Mouse (Mus musculus): ENCODE measurements at regions not wholly inside any gene's neighbourhood (a gene's known extent, or its start where the extent isn't known, plus 50 kb on each side); places are given as distances from the start of the nearest gene placed in this dataset.

DNA sequence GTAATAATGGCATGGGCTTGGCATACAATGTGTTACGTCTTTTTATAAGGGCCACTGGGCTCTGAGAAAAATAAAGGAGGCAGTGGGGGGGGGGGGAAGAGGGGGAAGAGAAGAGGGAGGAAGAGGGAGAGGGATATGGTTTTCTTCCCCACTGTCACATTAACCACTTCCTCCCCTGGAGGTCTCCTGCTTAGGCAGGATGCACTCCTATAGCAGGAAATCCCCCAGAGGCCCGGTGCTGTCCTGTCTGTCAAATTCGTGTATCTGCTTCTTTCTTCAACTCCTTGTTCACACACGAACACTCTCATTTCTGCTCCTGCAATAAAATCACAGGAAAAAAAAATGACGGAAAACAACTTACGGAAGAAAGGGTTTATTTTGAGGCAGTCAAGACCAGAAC, 171.8 kb downstream of the Actr3 start:
- no peak overlapping the region for H3K4me2 ChIP-seq

GRCm38 (mm10) chr1:125263068-125263467, 172.5 kb downstream of the Actr3 start:
- Histone ChIP-seq H3K4me3 (ENCODE audit: low read depth, low read length) (no peak overlapping the region), H3K27ac (ENCODE audit: low read depth) (no peak overlapping the region), H3K9me3 (ENCODE audit: low read depth, low read length) (no peaks in the 10 kb centered on the region), H3K4me2 (no peak overlapping the region), H3K9ac (no peak overlapping the region), H3K36me3 (ENCODE audit: insufficient read depth) (no peaks in the 10 kb centered on the region), H3K27me3 (ENCODE audit: insufficient read depth, low read length) (no peaks in the 10 kb centered on the region), H3K4me1 (ENCODE audit: insufficient read depth) (no peaks in the 10 kb centered on the region)
- DNase-seq (no peak), ATAC-seq (ENCODE audit: insufficient read depth) (no peak)
- 73% methylated on average over 6 of the region's 6 CpGs for WGBS
- TF ChIP-seq CTCF (IDR thresholded peaks at IDR 0.05; ENCODE audit: low read depth), result no peak

More for the DNA sequence above, 171.8 kb downstream of the Actr3 start:
- H3K9me3 ChIP-seq (ENCODE audit: low read depth, low read length), result no peaks in the 10 kb centered on the region
- no peak overlapping the region for H3K27ac ChIP-seq (ENCODE audit: low read depth)
- no peak overlapping the region for H3K4me3 ChIP-seq (ENCODE audit: low read depth, low read length)
- H3K36me3 ChIP-seq (ENCODE audit: insufficient read depth), result no peaks in the 10 kb centered on the region
- ATAC-seq (ENCODE audit: insufficient read depth), result no peak
- WGBS, result 59% methylated on average over 6 of the region's 6 CpGs
- TF ChIP-seq CTCF (IDR thresholded peaks at IDR 0.05; ENCODE audit: low read depth), result no peak
- no peak overlapping the region for H3K9ac ChIP-seq
- no peaks in the 10 kb centered on the region for H3K4me1 ChIP-seq (ENCODE audit: insufficient read depth)
- H3K27me3 ChIP-seq (ENCODE audit: insufficient read depth, low read length), result no peaks in the 10 kb centered on the region
- DNase-seq, result no peak

- H3K27ac ChIP-seq (ENCODE audit: low read depth), result no peak overlapping the region
- no peak for DNase-seq
Measured at GRCm38 (mm10) chr1:125242345-125242744, 193.2 kb downstream of the Actr3 start.

DNA sequence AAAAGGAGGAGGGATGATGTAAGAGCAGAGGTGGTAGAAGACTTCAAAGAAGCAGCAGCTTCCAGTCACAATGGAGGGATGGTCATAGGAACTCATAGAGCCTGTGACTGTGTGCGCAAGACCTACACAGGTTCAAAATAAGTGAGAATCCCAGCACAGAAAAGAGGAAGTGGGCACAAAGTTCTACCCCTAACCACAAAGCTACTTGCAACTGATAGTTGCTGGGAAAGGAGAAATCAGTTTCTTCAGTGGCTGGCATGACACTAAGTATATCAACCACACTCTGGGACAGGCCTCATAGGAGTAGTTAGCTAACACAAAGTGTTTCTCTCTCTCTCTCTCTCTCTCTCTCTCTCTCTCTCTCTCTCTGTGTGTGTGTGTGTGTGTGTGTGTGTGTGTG, 193.8 kb downstream of the Actr3 start:
- Histone ChIP-seq H3K27me3 (ENCODE audit: insufficient read depth, low read length) (no peaks in the 10 kb centered on the region), H3K9ac (no peak overlapping the region), H3K9me3 (ENCODE audit: low read depth, low read length) (no peaks in the 10 kb centered on the region), H3K4me2 (no peak overlapping the region), H3K4me3 (ENCODE audit: low read depth, low read length) (no peak overlapping the region), H3K4me1 (ENCODE audit: insufficient read depth) (no peaks in the 10 kb centered on the region), H3K27ac (ENCODE audit: low read depth) (no peak overlapping the region), H3K36me3 (ENCODE audit: insufficient read depth) (no peaks in the 10 kb centered on the region)
- TF ChIP-seq CTCF (IDR thresholded peaks at IDR 0.05; ENCODE audit: low read depth), result no peak
- no peak for DNase-seq
- ATAC-seq (ENCODE audit: insufficient read depth), result no peak
- WGBS, result 95% methylated on average over 1 of the region's 1 CpGs

More at GRCm38 (mm10) chr1:125242345-125242744, 193.2 kb downstream of the Actr3 start:
- 89% methylated on average over 7 of the region's 7 CpGs for WGBS
- Histone ChIP-seq H3K9me3 (ENCODE audit: low read depth, low read length) (no peaks in the 10 kb centered on the region), H3K27me3 (ENCODE audit: insufficient read depth, low read length) (no peaks in the 10 kb centered on the region), H3K4me2 (no peak overlapping the region), H3K36me3 (ENCODE audit: insufficient read depth) (no peaks in the 10 kb centered on the region), H3K9ac (no peak overlapping the region), H3K4me1 (ENCODE audit: insufficient read depth) (no peaks in the 10 kb centered on the region), H3K4me3 (ENCODE audit: low read depth, low read length) (no peak overlapping the region)
- ATAC-seq (ENCODE audit: insufficient read depth), result no peak
- TF ChIP-seq CTCF (IDR thresholded peaks at IDR 0.05; ENCODE audit: low read depth), result no peak

DNA sequence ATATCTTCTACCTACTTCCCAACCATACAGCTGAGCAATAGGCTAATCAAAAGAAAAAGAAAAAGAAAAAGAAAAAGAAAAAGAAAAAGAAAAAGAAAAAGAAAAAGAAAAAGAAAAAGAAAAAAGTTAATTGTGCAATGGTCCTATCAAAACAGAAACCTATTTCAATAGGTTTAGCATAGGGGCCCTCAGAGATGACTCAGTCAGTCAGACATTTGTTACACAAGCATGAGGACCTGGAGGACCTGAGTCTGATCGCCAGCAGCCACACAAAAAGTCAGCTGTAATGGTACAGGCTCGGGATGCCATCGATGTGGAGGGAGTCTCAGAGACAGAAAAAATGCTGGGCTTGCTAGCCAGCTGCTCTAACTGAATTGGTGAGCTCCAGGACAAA, 197.9 kb downstream of the Actr3 start:
- WGBS, result 70% methylated on average over 3 of the region's 3 CpGs
- no peak for DNase-seq
- no peak for ATAC-seq (ENCODE audit: insufficient read depth)
- no peak overlapping the region for H3K4me3 ChIP-seq (ENCODE audit: low read depth, low read length)
- no peaks in the 10 kb centered on the region for H3K9me3 ChIP-seq (ENCODE audit: low read depth, low read length)
- H3K4me2 ChIP-seq, result no peak overlapping the region
- no peak overlapping the region for H3K9ac ChIP-seq
- no peak for TF ChIP-seq CTCF (IDR thresholded peaks at IDR 0.05; ENCODE audit: low read depth)
- no peaks in the 10 kb centered on the region for H3K27me3 ChIP-seq (ENCODE audit: insufficient read depth, low read length)
- no peaks in the 10 kb centered on the region for H3K4me1 ChIP-seq (ENCODE audit: insufficient read depth)
- H3K27ac ChIP-seq (ENCODE audit: low read depth), result no peak overlapping the region
- H3K36me3 ChIP-seq (ENCODE audit: insufficient read depth), result no peaks in the 10 kb centered on the region

DNA sequence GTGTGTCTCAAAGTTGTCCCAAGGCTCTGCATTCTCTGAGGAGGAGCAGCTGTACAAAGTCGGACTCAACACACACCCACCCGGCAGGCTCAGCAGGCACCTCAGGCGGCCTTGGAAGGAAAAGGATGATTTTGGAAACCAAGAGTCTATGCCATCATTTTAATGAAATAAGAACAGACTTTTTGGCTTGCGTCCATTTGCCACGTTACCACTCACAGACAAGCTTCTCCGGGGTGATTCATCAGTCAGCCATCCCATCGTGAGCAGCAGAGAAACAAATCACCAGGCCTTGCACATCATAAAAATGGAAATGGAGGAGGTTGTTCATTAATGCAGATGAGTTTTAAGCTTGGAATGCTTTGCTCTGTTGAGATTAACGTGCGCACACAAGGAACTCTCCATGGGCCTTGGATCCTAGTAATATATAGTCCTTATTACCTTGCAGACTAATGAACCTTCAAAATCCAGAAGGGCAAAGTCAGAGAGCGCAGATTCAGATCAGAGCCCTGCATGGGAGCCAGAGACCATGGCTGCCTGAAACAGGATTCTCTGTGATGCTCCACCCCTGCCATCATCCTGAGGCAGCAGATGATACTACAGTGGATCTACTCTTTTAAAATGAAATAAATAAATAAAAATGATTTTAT, 198.5 kb downstream of the Actr3 start:
- H3K9me3 ChIP-seq (ENCODE audit: low read depth, low read length), result no peaks in the 10 kb centered on the region

DNA sequence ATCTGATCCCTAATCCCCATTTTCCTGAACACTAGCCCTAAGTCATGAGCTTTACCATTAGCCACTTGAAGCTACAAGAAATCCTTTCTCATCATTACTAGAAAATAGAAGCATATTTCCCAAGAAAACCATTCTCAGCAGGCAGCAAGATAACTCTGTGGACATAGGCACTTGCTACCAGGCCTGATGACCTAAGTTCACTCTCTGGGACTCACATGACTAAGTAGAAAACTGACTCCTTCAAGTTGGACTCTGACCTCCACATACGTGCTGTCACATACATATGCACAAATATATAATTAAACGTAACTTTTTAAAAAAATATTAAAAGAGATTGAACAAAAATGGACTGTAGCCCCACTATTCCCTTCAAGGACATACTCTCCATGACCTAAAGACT, 200.8 kb downstream of the Actr3 start:
- DNase-seq, result no peak

More for the DNA sequence above, 198.5 kb downstream of the Actr3 start:
- peak; percentile 17 for DNase-seq
- Histone ChIP-seq H3K36me3 (ENCODE audit: insufficient read depth) (no peaks in the 10 kb centered on the region), H3K4me2 (no peak overlapping the region), H3K27ac (ENCODE audit: low read depth) (no peak overlapping the region), H3K4me1 (ENCODE audit: insufficient read depth) (no peaks in the 10 kb centered on the region), H3K4me3 (ENCODE audit: low read depth, low read length) (no peak overlapping the region), H3K27me3 (ENCODE audit: insufficient read depth, low read length) (no peaks in the 10 kb centered on the region), H3K9ac (no peak overlapping the region)
- WGBS, result 79% methylated on average over 10 of the region's 10 CpGs
- TF ChIP-seq CTCF (IDR thresholded peaks at IDR 0.05; ENCODE audit: low read depth), result no peak
- no peak for ATAC-seq (ENCODE audit: insufficient read depth)

More for the DNA sequence above, 200.8 kb downstream of the Actr3 start:
- ATAC-seq (ENCODE audit: insufficient read depth), result no peak
- TF ChIP-seq CTCF (IDR thresholded peaks at IDR 0.05; ENCODE audit: low read depth), result no peak
- H3K4me3 ChIP-seq (ENCODE audit: low read depth, low read length), result no peak overlapping the region
- no peak overlapping the region for H3K27ac ChIP-seq (ENCODE audit: low read depth)
- no peaks in the 10 kb centered on the region for H3K27me3 ChIP-seq (ENCODE audit: insufficient read depth, low read length)
- no peaks in the 10 kb centered on the region for H3K4me1 ChIP-seq (ENCODE audit: insufficient read depth)
- H3K9ac ChIP-seq, result no peak overlapping the region
- no peak overlapping the region for H3K4me2 ChIP-seq
- H3K9me3 ChIP-seq (ENCODE audit: low read depth, low read length), result no peaks in the 10 kb centered on the region
- 72% methylated on average over 2 of the region's 2 CpGs for WGBS
- no peaks in the 10 kb centered on the region for H3K36me3 ChIP-seq (ENCODE audit: insufficient read depth)
